Mouse (Mus musculus): ENCODE data around the gene B830017H08Rik. TPM values are rescaled to one million over a fixed set of nuclear protein-coding genes. Genes with fewer than 3 reads are reported as not detected.

The B830017H08Rik gene
- total and polyA plus RNA-seq, 3 experiments: 0.08 TPM; not detected in 2

DNA sequence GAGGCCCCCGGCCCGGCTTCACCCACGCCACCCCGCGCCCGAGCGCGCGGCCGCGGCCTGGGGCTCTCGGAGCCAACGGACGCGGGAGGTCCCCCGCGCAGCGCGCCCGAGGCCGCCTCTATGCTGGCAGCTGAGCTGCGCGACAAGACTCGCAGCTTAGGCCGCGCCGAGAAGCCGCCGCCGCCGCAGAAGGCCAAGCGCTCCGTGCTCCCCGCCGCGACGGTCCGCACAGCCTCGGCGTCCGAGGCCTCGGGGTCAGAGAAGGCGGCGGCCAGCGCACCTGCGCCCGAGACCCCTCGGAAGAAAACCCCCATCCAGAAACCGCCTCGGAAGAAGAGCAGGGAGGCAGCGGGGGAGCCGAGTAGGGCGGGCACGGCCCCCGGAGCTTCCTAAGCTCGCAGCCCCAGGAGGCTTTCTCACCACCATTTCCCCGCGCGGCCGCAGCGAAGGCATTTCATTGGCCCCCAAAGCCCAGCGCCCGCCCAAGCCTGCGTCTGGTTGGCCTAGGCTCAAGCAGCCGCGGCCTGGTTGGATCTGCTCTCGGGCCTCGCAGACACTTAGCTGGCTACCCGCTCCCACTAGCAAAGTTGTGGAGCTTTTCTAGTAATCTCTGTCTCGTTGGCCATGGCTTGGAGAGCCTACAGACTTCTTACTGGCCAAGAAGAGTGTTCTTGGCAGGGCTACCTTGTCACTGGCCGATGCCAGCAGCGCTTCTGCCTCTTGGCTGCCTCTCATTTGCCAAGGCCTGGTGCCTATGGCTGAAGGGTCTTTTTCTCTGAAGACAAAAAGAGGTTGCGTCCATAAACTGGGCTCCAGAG is 25.5 kb upstream of the B830017H08Rik start:
- H3K9me3 ChIP-seq (replicated peaks; ENCODE audit: low read length): peaks cover 16% of the 10 kb centered on the region
- H3K4me1 ChIP-seq (ENCODE audit: control insufficient read depth in 1 of 2, insufficient read depth in 2 of 2): no peaks in the 10 kb centered on the region
- dilution Hi-C loops (cut with MboI; ENCODE audit: extremely low pct_ligation_motif_present, extremely low pct_unique_long_range_greater_than_20kb, low sequenced_read_pairs): no loop called here
- peaks cover 43% of the 10 kb centered on the region for H3K27me3 ChIP-seq (replicated peaks)
- TF ChIP-seq TCF12 (IDR thresholded peaks at IDR 0.05; ENCODE audit: low read depth, low read length) (no peak), NELFE (IDR thresholded peaks at IDR 0.05; ENCODE audit: low read depth, low read length) (no peak), SMC3 (IDR thresholded peaks at IDR 0.05; ENCODE audit: low read depth, low read length) (no peak), HCFC1 (IDR thresholded peaks at IDR 0.05; ENCODE audit: low read depth, low read length) (no peak), BHLHE40 (IDR thresholded peaks at IDR 0.05; ENCODE audit: low read depth, low read length) (no peak), CTCF (conservative IDR thresholded peaks at IDR 0.05 in 1 of 2, IDR thresholded peaks at IDR 0.05 in 1 of 2; ENCODE audit: low read depth in 2 of 2, low read length in 2 of 2) (no peak), RAD21 (IDR thresholded peaks at IDR 0.05; ENCODE audit: low read depth, low read length) (no peak), PAX5 (IDR thresholded peaks at IDR 0.05; ENCODE audit: low read length) (no peak), ELF1 (IDR thresholded peaks at IDR 0.05; ENCODE audit: low read depth, low read length) (no peak), ZC3H11A (IDR thresholded peaks at IDR 0.05; ENCODE audit: low read depth, low read length) (no peak), UBTF (IDR thresholded peaks at IDR 0.05; ENCODE audit: low read depth, low read length) (no peak), MAX (IDR thresholded peaks at IDR 0.05; ENCODE audit: low read length) (no peak), CHD1 (IDR thresholded peaks at IDR 0.05; ENCODE audit: low read depth, low read length) (no peak), POLR2AphosphoS2 (IDR thresholded peaks at IDR 0.05; ENCODE audit: low read depth, low read length) (no peak), SIN3A (IDR thresholded peaks at IDR 0.05; ENCODE audit: low read length) (no peak), JUN (IDR thresholded peaks at IDR 0.05; ENCODE audit: insufficient read depth, low read depth, low read length) (no peak), NRF1 (IDR thresholded peaks at IDR 0.05; ENCODE audit: low read depth, low read length) (no peak)
- H3K9ac ChIP-seq (ENCODE audit: insufficient read depth, low read depth): no peak overlapping the region
- H3K79me2 ChIP-seq (replicated peaks; ENCODE audit: control insufficient read depth, extremely low read depth, insufficient read depth, poor library complexity, severe bottlenecking): no peaks in the 10 kb centered on the region
- no peaks in the 10 kb centered on the region for H3K36me3 ChIP-seq (replicated peaks in 1 of 2; ENCODE audit: control insufficient read depth in 1 of 2, insufficient read depth in 1 of 2, low read length in 1 of 2)
- H3K4me3 ChIP-seq (replicated peaks in 1 of 3; ENCODE audit: low read depth in 2 of 3, low read length in 2 of 3, poor library complexity in 1 of 3): no peak overlapping the region
- DNase-seq (ENCODE audit: extremely low read depth): no peak
- no peak overlapping the region for H3K4me2 ChIP-seq (ENCODE audit: insufficient read depth, low read depth, poor library complexity, severe bottlenecking)
- in situ Hi-C loops (cut with MboI; ENCODE audit: low pct_ligation_motif_present, low pct_unique_long_range_greater_than_20kb, low sequenced_read_pairs): no loop called here
- no peak overlapping the region for H3K27ac ChIP-seq (ENCODE audit: insufficient read depth, low read depth)

DNA sequence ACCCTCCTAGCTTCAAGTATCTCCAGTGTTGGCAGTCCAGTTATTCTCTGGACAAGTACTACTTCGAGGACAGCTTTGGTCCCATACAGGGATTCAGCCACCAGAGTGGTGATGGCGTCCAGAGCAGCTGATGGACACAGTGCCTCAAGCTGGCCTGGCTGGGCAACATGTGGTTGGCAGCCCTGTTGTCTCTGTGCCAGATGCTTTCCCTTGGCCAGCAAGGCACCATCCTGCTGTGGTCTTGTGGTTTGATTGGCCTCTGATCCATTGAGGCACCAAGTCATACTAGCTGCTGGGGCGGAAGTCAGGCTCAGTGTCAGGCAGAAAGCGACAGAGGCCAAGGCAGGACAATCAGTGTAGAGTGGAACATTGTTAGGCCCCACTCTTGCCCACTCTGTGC is 23.8 kb upstream of the B830017H08Rik start:
- Histone ChIP-seq H3K27ac (ENCODE audit: insufficient read depth, low read depth) (no peak overlapping the region), H3K4me2 (ENCODE audit: insufficient read depth, low read depth, poor library complexity, severe bottlenecking) (no peak overlapping the region), H3K27me3 (replicated peaks) (peaks cover 55% of the 10 kb centered on the region), H3K4me3 (replicated peaks in 1 of 3; ENCODE audit: low read depth in 2 of 3, low read length in 2 of 3, poor library complexity in 1 of 3) (no peak overlapping the region), H3K79me2 (replicated peaks; ENCODE audit: control insufficient read depth, extremely low read depth, insufficient read depth, poor library complexity, severe bottlenecking) (no peaks in the 10 kb centered on the region), H3K9ac (ENCODE audit: insufficient read depth, low read depth) (no peak overlapping the region), H3K9me3 (replicated peaks; ENCODE audit: low read length) (peaks cover 5% of the 10 kb centered on the region), H3K4me1 (ENCODE audit: control insufficient read depth in 1 of 2, insufficient read depth in 2 of 2) (no peaks in the 10 kb centered on the region), H3K36me3 (replicated peaks in 1 of 2; ENCODE audit: control insufficient read depth in 1 of 2, insufficient read depth in 1 of 2, low read length in 1 of 2) (no peaks in the 10 kb centered on the region)
- dilution Hi-C loops (cut with MboI; ENCODE audit: extremely low pct_ligation_motif_present, extremely low pct_unique_long_range_greater_than_20kb, low sequenced_read_pairs) (no loop called here), in situ Hi-C loops (cut with MboI; ENCODE audit: low pct_ligation_motif_present, low pct_unique_long_range_greater_than_20kb, low sequenced_read_pairs) (no loop called here)
- TF ChIP-seq IRF4 (IDR thresholded peaks at IDR 0.05; ENCODE audit: low read depth, low read length) (no peak), CTCF (conservative IDR thresholded peaks at IDR 0.05 in 1 of 2, IDR thresholded peaks at IDR 0.05 in 1 of 2; ENCODE audit: low read depth in 2 of 2, low read length in 2 of 2) (no peak), USF2 (conservative IDR thresholded peaks at IDR 0.05; ENCODE audit: low read depth, low read length) (no peak), MEF2A (IDR thresholded peaks at IDR 0.05; ENCODE audit: borderline replicate concordance, low read depth, low read length) (no peak), RCOR1 (conservative IDR thresholded peaks at IDR 0.05; ENCODE audit: low read depth, low read length) (no peak)
- no peak for DNase-seq (ENCODE audit: extremely low read depth)
